Mouse (Mus musculus) embryonic fibroblast, embryonic 13.5 days (primary cell): ENCODE data around the gene Lmo7. TPM values are rescaled to one million over a fixed set of nuclear protein-coding genes. Genes with fewer than 3 reads are reported as not detected.

Source experiments
- H3K27ac ChIP-seq: 2 replicates; pipeline ENCODE4 v1.5.1; 2012; ENCODE audit warnings: low read length, control low read depth, inconsistent platforms; ENCODE audit not compliant: insufficient read depth
- H3K4me1 ChIP-seq: 2 replicates; pipeline ENCODE4 v1.6.1; 2011; ENCODE audit warnings: low read length; ENCODE audit not compliant: control insufficient read depth, insufficient read depth
- H3K4me3 ChIP-seq: 2 replicates; pipeline ENCODE4 v1.5.1; 2011; ENCODE audit warnings: mild to moderate bottlenecking, control low read depth, low read length; ENCODE audit not compliant: insufficient read depth
- CTCF ChIP-seq: IDR thresholded peaks from 2 replicates; pipeline ENCODE4 v1.5.1; 2011; ENCODE audit warnings: mild to moderate bottlenecking, control low read depth, low read length, moderate library complexity, borderline replicate concordance; ENCODE audit not compliant: insufficient read depth
- POLR2A ChIP-seq: IDR thresholded peaks from 2 replicates; pipeline ENCODE4 v1.6.1; 2011; ENCODE audit warnings: low read depth, mild to moderate bottlenecking, control low read depth, low read length, moderate library complexity
- polyA plus RNA-seq: library from polyadenylated mRNA; stranded (reverse); fragments of >200 nt; gene quantifications from 2 replicates; pipeline ENCODE4 v1.2.4, GENCODE M21; 2011; ENCODE audit warnings: low read depth; ENCODE audit not compliant: missing spikeins, insufficient read length

Gene Lmo7
- polyA plus RNA-seq, 1 experiment = 61.5 TPM

DNA sequence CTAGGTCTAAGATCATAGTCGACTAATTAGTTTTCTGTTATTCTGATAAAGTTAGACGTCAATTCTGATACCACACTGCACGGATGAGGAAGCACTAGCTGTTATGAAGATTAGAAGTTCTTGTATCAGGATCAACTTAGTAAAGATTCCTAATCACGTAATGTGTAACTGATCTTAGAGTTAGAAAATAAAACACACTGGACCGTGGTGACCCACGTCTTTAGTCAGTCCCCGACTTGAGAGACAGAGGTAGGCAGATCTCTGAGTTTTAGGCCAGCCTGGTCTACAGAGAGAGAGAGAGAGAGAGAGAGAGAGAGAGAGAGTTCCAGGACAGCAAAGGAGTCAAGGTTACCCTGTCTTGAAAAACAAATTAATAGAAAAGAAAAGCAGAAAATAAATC lies 18.7 kb downstream of the Lmo7 start:
- no peak overlapping the region for H3K27ac ChIP-seq
- peaks cover 22% of the 10 kb centered on the region for H3K4me1 ChIP-seq
- TF ChIP-seq CTCF (no peak), POLR2A (no peak)
- H3K4me3 ChIP-seq = no peak overlapping the region

DNA sequence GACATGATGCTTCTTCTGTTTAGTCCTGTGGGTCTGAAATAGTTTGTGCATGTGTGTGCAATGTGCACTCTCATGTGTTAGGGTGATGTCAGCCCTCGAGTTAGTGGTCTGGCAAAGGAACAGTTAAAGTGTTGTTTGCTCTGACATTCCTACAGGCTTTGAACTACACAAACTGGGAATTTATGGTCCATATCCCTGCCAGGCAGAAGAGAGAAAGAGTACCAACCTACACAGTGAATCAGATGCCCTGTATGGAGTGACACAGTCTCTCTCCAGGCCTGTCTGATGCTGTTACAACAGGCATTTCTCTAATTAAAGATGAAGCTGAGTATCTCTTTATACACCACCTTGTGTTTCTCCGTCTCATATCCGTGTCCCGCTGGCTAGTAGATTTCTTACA lies 21.2 kb downstream of the Lmo7 start:
- no peak for TF ChIP-seq POLR2A
- no peak for TF ChIP-seq CTCF
- H3K27ac ChIP-seq = no peak overlapping the region
- peaks cover 15% of the 10 kb centered on the region for H3K4me1 ChIP-seq
- no peak overlapping the region for H3K4me3 ChIP-seq

DNA sequence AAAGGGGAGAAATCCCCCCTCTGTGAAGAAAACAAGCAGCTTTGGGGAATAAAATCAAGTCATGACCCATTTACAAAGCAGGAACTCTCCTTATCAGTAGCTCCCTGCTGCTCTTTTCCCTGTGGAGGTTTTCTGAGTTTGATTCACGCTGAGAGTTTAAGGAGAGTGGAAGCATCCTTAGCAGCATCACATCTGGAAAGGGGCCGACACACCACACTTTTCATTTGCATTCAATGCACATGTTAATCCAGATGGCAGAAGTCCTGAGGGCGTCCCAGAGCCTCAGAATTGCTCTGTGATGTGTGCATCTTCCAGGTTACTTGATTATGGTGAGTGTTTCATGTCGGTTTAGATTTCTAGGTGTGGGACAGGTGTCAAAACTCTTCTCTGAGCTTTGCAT lies 25.7 kb downstream of the Lmo7 start:
- H3K27ac ChIP-seq = no peak overlapping the region
- no peak overlapping the region for H3K4me3 ChIP-seq
- TF ChIP-seq POLR2A (no peak), CTCF (no peak)
- H3K4me1 ChIP-seq = peaks cover 6% of the 10 kb centered on the region

DNA sequence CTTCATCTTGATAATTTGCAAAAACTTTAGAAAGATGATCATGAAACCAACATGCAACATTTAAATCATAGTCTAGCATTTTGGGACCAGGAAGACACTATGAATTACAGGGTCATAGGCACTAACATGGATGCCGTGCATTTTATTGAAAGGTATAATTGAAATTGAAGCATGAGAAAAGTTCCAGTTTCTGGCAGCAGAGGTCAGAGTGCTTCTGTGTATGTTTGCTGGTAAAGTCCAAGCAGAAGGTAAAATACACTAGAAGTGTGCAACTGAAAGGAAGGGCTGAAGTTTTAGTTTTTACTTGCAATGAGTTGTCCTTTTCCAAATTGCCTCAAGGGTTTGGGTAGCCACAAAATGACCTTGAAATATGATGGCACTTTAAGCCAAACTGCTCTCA lies 32.5 kb downstream of the Lmo7 start:
- Histone ChIP-seq H3K27ac (no peak overlapping the region), H3K4me3 (no peak overlapping the region)
- TF ChIP-seq POLR2A (no peak), CTCF (no peak)

DNA sequence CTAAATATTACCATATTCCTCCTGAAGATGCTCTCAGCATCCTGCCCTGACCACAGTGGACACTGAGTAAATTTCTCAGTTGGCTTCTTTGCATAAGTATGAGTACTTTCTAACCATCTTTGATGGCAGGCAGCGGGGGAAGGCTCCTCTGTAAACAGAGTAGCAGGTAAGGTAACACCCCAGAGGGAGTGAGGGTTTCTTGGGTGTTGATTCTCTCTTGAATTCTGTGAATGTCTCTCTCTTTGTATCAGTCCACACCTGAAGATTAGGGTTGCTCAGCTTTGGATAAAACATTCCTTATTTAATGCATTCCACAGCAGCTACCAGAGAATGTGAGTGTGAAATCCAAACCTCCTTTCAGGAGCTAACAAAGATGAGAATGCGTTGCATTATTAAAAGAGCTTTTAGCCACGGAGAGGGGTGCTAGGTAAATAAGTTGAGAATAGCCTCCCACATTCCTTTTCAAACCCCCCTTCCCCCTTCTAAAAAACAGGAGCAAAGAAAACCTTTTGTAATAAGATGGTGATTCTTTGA lies 34.1 kb downstream of the Lmo7 start:
- H3K4me1 ChIP-seq = peaks cover 8% of the 10 kb centered on the region
- TF ChIP-seq CTCF (no peak), POLR2A (no peak)
- no peak overlapping the region for H3K27ac ChIP-seq
- H3K4me3 ChIP-seq = no peak overlapping the region

More for the DNA sequence above, 32.5 kb downstream of the Lmo7 start:
- no peaks in the 10 kb centered on the region for H3K4me1 ChIP-seq

DNA sequence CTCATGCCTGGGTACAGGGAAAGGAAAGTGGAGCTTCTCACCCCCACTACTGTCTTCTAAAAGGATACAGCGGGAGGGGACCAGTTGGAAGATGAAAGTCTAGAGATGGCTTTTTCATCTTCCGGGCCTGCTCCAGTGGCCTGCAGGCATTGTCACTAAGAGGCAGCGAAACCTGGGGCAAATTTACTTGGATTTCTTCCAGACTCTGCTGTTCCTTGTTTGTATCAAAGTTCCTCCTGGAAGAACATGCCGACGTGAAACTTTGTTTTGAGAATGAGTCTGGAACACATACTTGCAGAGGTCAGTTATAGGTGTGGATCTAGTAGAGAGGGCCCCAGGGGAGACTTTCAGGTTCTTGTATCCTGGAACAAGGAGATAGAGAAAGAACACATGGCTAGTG lies 41.6 kb downstream of the Lmo7 start:
- no peak for TF ChIP-seq CTCF
- no peak for TF ChIP-seq POLR2A
- H3K27ac ChIP-seq = peak overlapping the region; percentile 55; the same call in 1 of the 2 replicates
- no peak overlapping the region for H3K4me3 ChIP-seq
- peaks cover 16% of the 10 kb centered on the region for H3K4me1 ChIP-seq

DNA sequence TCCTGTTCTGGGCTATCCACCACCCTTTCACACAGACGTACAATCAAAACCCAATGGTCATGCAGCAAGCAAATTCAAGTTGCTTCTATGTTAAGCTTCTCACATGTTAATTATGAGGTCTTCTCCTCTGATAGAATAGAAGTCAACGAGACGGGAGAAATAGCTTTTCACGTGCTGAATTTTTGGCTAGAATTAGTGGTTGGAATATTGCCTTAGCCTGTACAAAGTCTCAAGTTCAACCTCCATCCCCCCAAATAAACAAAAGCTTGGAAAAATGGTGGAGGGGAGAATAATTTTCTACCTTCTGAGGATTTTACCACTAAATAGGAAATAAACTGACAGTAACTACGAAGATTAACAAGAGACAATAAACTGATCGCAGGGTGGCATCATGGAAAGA lies 42.0 kb downstream of the Lmo7 start:
- TF ChIP-seq CTCF (no peak), POLR2A (no peak)
- no peak overlapping the region for H3K4me3 ChIP-seq
- peak overlapping the region; percentile 55; the same call in 1 of the 2 replicates for H3K27ac ChIP-seq
- peaks cover 18% of the 10 kb centered on the region for H3K4me1 ChIP-seq

DNA sequence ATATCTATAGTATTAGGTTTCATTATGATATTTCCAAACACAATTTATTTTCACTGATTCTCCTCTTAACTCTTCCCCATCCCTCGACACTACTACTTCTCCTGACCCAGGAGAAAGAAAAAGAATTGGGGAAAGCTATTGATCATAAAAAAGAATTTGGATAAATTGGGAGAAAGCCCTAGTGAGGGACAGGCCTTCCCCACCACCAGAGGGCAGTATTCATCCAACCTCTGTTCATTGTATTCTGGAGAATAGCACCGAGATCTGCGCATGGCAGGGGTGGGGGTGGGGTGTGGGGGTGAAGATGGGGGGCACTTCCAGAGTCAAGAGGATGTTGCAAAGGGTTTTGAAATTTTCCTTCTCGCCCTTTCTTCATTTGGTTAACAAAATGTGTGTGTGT lies 44.9 kb downstream of the Lmo7 start:
- Histone ChIP-seq H3K4me1 (peaks cover 13% of the 10 kb centered on the region), H3K4me3 (no peak overlapping the region), H3K27ac (no peak overlapping the region)
- no peak for TF ChIP-seq CTCF
- TF ChIP-seq POLR2A = no peak

DNA sequence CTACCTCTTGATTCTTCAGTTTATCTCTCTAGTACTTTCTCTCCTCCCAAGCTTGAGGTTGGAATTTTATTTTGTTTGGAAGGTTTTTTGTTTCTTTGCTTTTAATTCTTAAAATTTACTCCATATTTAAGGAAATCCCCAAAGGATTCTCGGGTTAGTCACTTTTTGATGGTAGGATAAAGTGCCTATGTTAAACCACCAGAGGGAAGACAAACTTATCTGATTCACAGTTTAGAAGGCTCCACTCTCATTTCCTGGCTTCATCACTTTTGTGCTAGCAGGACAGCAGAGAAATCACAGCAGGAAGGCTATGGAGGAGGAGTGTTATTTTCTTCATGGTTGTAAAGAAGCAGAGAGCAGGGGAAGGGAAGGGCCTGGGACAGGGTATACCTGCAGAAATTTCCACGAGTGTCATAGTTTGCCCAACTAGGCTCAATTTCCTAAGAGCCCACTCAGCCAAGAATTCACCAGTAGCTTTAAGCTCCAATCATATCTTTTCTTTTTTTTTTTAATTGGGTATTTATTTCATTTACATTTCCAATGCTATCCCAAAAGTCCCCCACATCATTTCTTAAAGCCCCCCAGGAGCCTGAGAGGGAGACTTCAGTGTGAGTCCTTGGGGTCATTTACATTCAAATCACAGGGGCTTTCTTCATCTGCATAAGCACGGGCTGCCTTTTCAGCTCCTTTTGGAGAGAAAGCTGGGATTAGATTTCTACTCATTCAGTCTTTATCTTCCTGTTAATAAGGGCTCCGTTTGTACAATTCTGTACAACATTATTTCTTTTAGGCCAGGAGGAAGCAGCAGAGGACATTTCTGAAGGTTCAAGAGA lies 46.8 kb downstream of the Lmo7 start:
- Histone ChIP-seq H3K4me3 (no peak overlapping the region), H3K27ac (peak overlapping the region; percentile 77), H3K4me1 (peaks cover 9% of the 10 kb centered on the region; the same call in 1 of the 2 replicates)
- no peak for TF ChIP-seq POLR2A
- no peak for TF ChIP-seq CTCF

DNA sequence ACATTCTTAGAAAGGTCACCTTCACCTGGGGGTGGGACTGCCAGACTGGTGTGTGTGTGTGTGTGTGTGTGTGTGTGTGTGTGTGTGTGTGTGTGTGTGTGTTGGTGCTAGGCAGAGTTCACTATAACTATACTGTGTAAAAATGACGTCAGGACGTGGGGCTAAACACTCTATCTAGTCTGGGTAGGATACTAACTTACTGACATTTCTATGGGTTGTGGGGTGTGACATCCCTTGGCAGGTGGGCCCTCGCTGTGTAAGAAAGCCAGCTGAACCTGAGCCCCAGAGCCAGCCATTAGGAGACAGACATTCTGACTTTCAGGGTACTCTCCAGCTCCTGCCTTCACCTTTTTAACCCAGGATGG lies 47.4 kb downstream of the Lmo7 start:
- H3K4me1 ChIP-seq = peaks cover 9% of the 10 kb centered on the region; the same call in 1 of the 2 replicates
- 0 out of 2 replicates have a peak overlapping the region, but pooled peaks have one; percentile 77 for H3K27ac ChIP-seq
- TF ChIP-seq POLR2A (no peak), CTCF (no peak)
- no peak overlapping the region for H3K4me3 ChIP-seq
